Comparison of ENCODE assay signal across 8 mouse cellular contexts in genomic region chr19:34193683-34194082, GRCm38 (mm10). TPM values are rescaled to one million over a fixed set of nuclear protein-coding genes. Genes with fewer than 3 reads are reported as not detected.
A peak's percentile ranks its signal among the peaks of the same experiment; 100 is the strongest.
DNase-seq lines count a peak whose midpoint lies in the region; ATAC-seq and TF ChIP-seq lines count a peak whose summit lies in the region.

No protein-coding gene starts in this region.

- H3K9ac ChIP-seq in embryonic facial prominence, embryonic 15.5 days, result no peak overlapping the region
- H3K9ac ChIP-seq in intestine, postnatal 0 days (ENCODE audit: low read depth, low read length), result peak overlapping the region; percentile 77
- H3K9ac ChIP-seq in neural tube, embryonic 12.5 days, result no peak overlapping the region

- no peaks in the 10 kb centered on the region for H3K9me3 ChIP-seq in embryonic facial prominence, embryonic 15.5 days (replicated peaks)
- H3K9me3 ChIP-seq in intestine, postnatal 0 days (ENCODE audit: control insufficient read depth), result no peaks in the 10 kb centered on the region
- H3K9me3 ChIP-seq in neural tube, embryonic 12.5 days, result no peaks in the 10 kb centered on the region

- H3K27me3 ChIP-seq in embryonic facial prominence, embryonic 15.5 days, result no peaks in the 10 kb centered on the region
- H3K27me3 ChIP-seq in intestine, postnatal 0 days (replicated peaks; ENCODE audit: control insufficient read depth, insufficient read depth, low read length), result no peaks in the 10 kb centered on the region
- H3K27me3 ChIP-seq in neural tube, embryonic 12.5 days (replicated peaks), result no peaks in the 10 kb centered on the region

- peaks cover 26% of the 10 kb centered on the region for H3K4me1 ChIP-seq in embryonic facial prominence, embryonic 15.5 days
- no peaks in the 10 kb centered on the region for H3K4me1 ChIP-seq in intestine, postnatal 0 days (replicated peaks; ENCODE audit: control insufficient read depth, insufficient read depth, low read length)
- no peaks in the 10 kb centered on the region for H3K4me1 ChIP-seq in neural tube, embryonic 12.5 days

- no peak for ATAC-seq in embryonic facial prominence, embryonic 15.5 days (ENCODE audit: insufficient number of reproducible peaks, low FRiP score, low TSS enrichment, low read depth)
- no peak for ATAC-seq in intestine, postnatal 0 days
- ATAC-seq in neural tube, embryonic 12.5 days (ENCODE audit: low FRiP score, low read depth), result no peak

- DNase-seq in left cerebral cortex, adult 2 months (ENCODE audit: extremely low spot score in 1 of 2, low spot score in 2 of 2), result no peak
- DNase-seq in left cerebral cortex, adult 18-20 months (ENCODE audit: low spot score in 2 of 2), result no peak
- DNase-seq in adipocyte (ENCODE audit: low spot score), result no peak
- no peak for DNase-seq in embryo, embryonic 10 days (ENCODE audit: low spot score)
- DNase-seq in left cerebral cortex, postnatal 10 days (ENCODE audit: extremely low spot score in 1 of 2, low spot score in 2 of 2), result no peak

- TF ChIP-seq CTCF in left cerebral cortex, adult 2 months (IDR thresholded peaks at IDR 0.05), result no peak
- TF ChIP-seq CTCF in intestine, postnatal 0 days (IDR thresholded peaks at IDR 0.05; ENCODE audit: low read depth), result no peak

- peak overlapping the region; percentile 95 for H3K4me2 ChIP-seq in embryonic facial prominence, embryonic 15.5 days (replicated peaks)
- H3K4me2 ChIP-seq in intestine, postnatal 0 days (replicated peaks; ENCODE audit: low read depth), result peak overlapping the region; percentile 87
- H3K4me2 ChIP-seq in neural tube, embryonic 12.5 days (replicated peaks), result peak overlapping the region; percentile 97; the same call in 1 of the 2 replicates

- H3K36me3 ChIP-seq in embryonic facial prominence, embryonic 15.5 days, result no peaks in the 10 kb centered on the region
- H3K36me3 ChIP-seq in intestine, postnatal 0 days (ENCODE audit: control insufficient read depth, insufficient read depth), result no peaks in the 10 kb centered on the region
- H3K36me3 ChIP-seq in neural tube, embryonic 12.5 days, result no peaks in the 10 kb centered on the region

- intact Hi-C loops in left cerebral cortex, adult 2 months (cut with DNase I), result loop anchor here (2.0 kb wide), 1 partner anchor 37 kb away; no protein-coding TSS in a partner anchor
- intact Hi-C loops in left cerebral cortex, postnatal 10 days (cut with DNase I), result loop anchor here (5.0 kb wide), 1 partner anchor 39 kb away; no protein-coding TSS in a partner anchor

- peak overlapping the region; percentile 91 for H3K27ac ChIP-seq in left cerebral cortex, adult 2 months
- H3K27ac ChIP-seq in embryonic facial prominence, embryonic 15.5 days (replicated peaks), result no peak overlapping the region
- no peak overlapping the region for H3K27ac ChIP-seq in intestine, postnatal 0 days (ENCODE audit: low read depth, low read length)
- H3K27ac ChIP-seq in neural tube, embryonic 12.5 days, result no peak overlapping the region

- H3K4me3 ChIP-seq in left cerebral cortex, adult 2 months, result peak overlapping the region; percentile 82
- H3K4me3 ChIP-seq in embryonic facial prominence, embryonic 15.5 days (replicated peaks), result peak overlapping the region; percentile 63
- H3K4me3 ChIP-seq in intestine, postnatal 0 days (ENCODE audit: low read depth, low read length), result peak overlapping the region; percentile 75
- H3K4me3 ChIP-seq in neural tube, embryonic 12.5 days, result no peak overlapping the region

- 23% methylated on average over 9 of the region's 9 CpGs for WGBS in embryonic facial prominence, embryonic 15.5 days
- WGBS in intestine, postnatal 0 days, result 54% methylated on average over 9 of the region's 9 CpGs
- 60% methylated on average over 9 of the region's 9 CpGs for whole genome bisulfite sequencing in neural tube, embryonic 12.5 days

RNA-seq across cellular contexts. Expression of gene Stambpl1, which starts 1.7 kb away (rescaled TPM):
- 10 to 100 TPM; 18.5 to 21.6 TPM for total RNA-seq in left cerebral cortex, adult 2 months (2021)
- 10 to 100 TPM; 22.5 to 23.4 TPM for total RNA-seq in left cerebral cortex, adult 18-20 months (2021)
- 10.1 and 12.6 TPM in 2 replicates for polyA plus RNA-seq in embryonic facial prominence, embryonic 15.5 days (2015; fragmentation: Nextera tagmentation; extraction: Ambion mirVana)
- 14.8 and 16.8 TPM in 2 replicates for polyA plus RNA-seq in intestine, postnatal 0 days (2015; fragmentation: Nextera tagmentation; extraction: Ambion mirVana)
- polyA plus RNA-seq in neural tube, embryonic 12.5 days (2016; fragmentation: Nextera tagmentation; extraction: Ambion mirVana), result 5.8 and 6.8 TPM in 2 replicates
- 10 to 100 TPM; 16.9 to 18.2 TPM for total RNA-seq in left cerebral cortex, postnatal 10 days (2021)

RNA-seq across cellular contexts. Expression of gene Ankrd22, which starts 27.8 kb away (rescaled TPM):
- total RNA-seq in left cerebral cortex, adult 2 months (2021), result not detected
- total RNA-seq in left cerebral cortex, adult 18-20 months (2021), result under 1 TPM in 1 of 2 experiments, not detected in 1; 0.60 TPM
- polyA plus RNA-seq in embryonic facial prominence, embryonic 15.5 days (2015; fragmentation: Nextera tagmentation; extraction: Ambion mirVana), result 7.3 and 8.2 TPM in 2 replicates
- polyA plus RNA-seq in intestine, postnatal 0 days (2015; fragmentation: Nextera tagmentation; extraction: Ambion mirVana), result 3.0 TPM in 2 replicates
- polyA plus RNA-seq in neural tube, embryonic 12.5 days (2016; fragmentation: Nextera tagmentation; extraction: Ambion mirVana), result 0.19 and 0.20 TPM in 2 replicates
- under 1 TPM in 1 of 2 experiments, not detected in 1; 0.24 TPM for total RNA-seq in left cerebral cortex, postnatal 10 days (2021)
